Mouse (Mus musculus): ENCODE data around the gene Prc1.
A peak's percentile ranks its signal among the peaks of the same experiment; 100 is the strongest.

The Prc1 gene

DNA sequence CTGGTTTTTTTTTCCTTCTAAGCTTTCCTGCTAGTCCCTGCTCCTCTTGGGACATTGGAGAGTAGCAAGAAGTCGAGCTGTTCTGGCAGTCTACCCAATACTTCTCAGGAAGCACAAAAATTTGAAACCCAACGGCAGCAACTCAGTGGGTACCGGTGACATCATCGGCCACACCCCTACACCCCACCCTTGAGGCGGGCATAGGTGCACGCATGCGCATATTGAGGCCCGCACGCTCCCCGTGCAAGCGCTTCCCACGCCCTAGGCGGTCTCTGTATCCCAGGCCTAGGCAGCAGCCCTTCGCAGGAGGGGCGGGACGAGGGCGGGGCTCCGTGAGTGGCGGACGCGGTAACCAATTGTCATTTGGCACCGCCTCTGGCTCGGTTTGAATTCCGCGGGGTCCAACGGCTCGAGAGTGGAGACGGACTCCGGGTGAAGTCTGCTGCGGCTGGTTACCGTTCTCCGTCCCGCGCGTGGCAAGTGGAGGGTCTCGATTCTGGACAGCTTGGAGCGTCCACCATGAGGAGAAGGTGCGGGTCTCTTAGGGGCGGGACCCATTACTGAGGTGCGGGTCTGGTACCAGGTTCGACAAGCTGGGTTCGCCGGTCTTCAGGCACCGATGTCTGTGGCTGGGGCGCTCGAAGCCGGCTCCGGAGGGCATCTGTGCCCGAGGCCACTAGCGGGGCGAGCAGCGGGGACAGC is at the start of gene Prc1:
TSS of gene Prc1 (plus strand) at position 389 of the 702 bp plus-strand sequence.
- peak; percentile 92 for DNase-seq (ENCODE audit: low spot score)

DNA sequence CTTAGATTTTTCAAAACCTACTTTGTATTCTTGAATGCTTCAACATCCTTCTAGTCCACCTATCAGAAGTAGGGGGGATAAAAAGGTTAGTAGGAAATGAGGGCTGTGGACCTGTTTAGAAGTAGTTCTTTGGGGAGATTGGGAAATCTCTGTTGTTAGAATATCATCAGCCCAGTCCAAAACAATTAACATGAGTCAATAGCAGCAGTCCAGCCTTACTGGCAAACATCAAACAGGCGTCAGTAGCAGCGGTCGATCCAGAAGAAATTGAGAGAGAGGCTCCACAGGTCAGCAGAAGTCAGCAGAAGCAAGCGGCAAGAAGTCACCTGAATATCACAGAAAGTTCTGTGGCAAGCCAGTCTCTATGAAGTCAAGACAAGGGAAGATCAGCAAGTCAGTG is 49.4 kb upstream of the Prc1 start:
- no peak for DNase-seq (ENCODE audit: low spot score)

DNA sequence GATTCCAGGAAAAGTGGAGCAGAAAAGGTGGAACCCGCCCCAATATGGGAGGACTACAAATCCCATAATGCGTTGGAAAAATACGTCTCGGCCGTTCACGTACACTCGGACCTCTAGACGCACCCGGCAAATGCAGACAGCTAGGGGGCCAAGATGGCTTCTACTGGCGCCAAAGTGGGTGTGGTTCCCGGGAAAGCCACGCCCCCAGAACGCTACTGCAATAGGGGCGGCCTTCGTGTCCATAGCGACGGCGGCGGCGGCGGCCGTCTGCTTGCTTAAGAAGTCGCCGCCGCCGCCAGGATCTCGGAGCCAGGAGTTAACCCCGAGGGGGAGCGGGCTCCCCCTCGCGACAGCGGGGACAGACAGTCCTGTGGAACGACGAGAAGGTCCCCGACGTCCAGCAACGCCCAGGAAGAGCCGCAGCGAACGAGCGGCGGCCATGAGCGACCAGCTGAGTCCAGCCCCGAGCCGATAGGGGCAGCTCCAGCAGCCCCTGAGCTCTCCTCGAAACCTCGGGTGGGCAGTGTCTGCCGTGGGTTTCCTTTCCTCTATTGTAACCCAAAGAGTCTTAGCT is 48.0 kb upstream of the Prc1 start, which contains the start of gene Ttll13:
TSS of gene Ttll13 (plus strand) at position 229 of the 574 bp plus-strand sequence.
- peak; percentile 91 for DNase-seq (ENCODE audit: low spot score)

DNA sequence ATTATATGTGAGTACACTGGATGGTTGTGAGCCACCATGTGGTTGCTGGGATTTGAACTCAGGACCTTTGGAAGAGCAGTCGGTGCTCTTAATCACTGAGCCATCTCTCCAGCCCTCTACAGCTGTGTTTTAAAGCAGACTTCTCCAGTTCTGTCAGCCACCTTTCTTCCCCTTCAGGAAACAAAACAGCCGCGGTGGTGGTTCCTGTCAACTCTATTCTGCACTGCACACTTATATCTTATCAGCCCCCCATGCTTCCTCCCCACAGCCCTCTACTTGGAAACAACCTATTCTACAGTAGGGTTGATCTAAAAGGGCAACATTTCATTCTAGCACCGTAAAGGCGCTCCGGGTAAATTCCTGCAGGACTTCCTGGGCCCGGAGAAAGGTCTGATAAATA is 47.4 kb upstream of the Prc1 start:
- no peak for DNase-seq (ENCODE audit: low spot score)

DNA sequence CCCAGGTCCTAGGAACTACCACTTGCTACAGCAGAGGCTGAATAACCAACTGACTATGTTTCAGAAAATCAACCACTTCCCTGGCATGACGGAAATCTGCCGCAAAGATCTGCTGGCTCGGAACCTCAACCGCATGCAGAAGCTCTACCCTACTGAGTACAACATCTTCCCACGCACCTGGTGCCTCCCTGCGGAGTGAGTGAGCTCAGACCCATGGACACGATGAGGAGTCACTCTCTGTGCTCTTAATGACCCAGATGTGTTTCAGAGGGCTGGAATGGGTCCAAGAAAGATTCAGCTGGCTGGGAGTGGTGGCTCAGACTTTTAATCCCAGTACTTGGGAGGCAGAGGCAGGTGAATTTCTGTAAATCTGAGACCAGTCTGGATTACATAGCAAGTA is 41.8 kb upstream of the Prc1 start:
- DNase-seq (ENCODE audit: low spot score) = no peak

DNA sequence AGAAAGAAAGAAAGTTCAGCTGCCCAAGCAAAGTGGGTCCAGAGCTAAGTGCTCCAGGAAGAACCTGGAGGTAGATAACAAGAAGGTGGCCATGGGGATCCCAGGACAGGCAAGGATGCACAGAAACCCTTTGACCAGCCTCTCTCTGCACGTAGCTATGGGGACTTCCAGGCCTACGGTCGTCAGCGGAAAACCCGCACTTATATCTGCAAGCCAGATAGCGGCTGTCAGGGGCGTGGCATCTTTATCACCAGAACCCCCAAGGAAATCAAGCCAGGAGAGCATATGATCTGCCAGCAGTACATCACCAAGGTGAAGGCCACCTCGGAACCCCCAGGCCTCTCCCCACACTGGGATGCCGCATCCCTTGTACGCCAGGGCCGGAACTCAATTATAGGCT is 41.4 kb upstream of the Prc1 start:
- DNase-seq (ENCODE audit: low spot score) = no peak

DNA sequence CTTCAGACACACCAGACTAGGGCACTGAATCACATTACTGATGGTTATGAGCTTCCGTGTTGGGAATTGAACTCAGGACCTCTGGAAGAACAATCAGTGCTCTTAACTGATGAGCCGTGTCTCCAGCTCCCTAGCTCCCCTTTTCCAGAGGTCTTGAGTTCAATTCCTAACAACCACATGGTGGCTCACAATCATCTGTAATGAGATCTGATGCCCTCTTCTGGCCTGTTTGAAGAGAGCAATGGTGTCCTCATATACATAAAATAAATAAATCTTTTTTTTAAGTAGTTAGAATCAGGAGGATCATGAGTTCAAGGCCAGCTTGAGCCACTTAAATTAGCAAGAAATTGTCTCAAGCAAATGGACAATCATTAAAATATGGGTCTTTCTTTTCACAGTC is 38.3 kb upstream of the Prc1 start:
- DNase-seq (ENCODE audit: low spot score) = no peak

DNA sequence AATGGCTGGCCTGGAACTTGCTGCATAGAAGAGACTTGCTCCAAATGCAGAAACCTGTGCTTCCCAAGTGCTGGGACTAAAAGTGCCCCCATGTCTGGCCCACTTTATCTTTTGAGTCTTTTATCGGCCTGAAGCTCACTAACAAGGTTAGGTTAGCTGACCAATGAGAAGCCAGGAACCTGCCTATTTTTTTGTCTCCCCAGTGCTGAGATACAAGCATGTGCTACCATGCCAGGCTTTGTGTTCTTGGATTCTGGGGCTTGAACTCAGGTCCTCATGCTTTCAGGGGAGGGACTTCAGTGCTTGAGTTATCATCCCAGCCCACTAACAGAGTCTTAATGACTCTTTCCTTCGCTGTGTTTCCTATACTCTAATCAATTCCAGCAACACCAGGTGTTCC is 36.5 kb upstream of the Prc1 start:
- DNase-seq (ENCODE audit: low spot score) = no peak

DNA sequence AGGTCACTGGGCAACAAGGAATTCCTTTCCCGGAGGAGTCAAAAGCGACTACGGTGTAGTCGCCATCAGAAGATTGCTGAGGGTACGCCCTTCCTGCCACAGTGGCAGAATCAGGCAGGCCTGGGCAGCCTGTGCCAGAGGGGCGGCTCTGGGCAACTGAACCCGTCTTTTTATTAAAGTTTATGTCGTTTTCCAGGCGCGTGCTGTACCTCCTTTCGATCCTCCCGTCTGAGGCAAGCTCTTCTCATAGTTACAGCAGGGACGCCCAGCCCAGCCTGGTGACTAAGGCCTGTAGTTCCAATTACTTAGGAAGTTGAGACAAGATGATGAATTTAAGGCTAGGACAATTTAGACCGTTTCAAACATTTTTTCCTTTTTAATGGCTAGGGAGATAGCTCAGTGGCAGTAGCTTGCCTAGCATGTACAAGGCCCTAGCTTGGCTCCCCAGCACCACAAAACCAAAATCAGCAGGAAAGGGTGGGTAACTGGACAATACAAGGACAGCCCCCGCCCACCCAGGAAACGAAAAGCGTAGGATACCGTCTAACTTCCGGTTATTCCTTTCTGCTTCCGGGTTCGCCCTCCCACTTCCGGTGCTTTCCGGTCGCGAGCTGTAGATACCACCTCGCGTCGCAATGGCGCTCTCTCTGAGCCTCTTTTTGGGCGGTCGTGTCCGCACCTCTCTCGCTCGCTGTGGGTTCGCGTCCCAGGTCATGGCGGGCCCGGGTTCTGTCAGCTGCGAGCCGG is 33.5 kb upstream of the Prc1 start, which contains the start of gene Ngrn:
TSS of gene Ngrn (plus strand) at position 591 of the 747 bp plus-strand sequence.
- peak; percentile 25 for DNase-seq (ENCODE audit: low spot score)

DNA sequence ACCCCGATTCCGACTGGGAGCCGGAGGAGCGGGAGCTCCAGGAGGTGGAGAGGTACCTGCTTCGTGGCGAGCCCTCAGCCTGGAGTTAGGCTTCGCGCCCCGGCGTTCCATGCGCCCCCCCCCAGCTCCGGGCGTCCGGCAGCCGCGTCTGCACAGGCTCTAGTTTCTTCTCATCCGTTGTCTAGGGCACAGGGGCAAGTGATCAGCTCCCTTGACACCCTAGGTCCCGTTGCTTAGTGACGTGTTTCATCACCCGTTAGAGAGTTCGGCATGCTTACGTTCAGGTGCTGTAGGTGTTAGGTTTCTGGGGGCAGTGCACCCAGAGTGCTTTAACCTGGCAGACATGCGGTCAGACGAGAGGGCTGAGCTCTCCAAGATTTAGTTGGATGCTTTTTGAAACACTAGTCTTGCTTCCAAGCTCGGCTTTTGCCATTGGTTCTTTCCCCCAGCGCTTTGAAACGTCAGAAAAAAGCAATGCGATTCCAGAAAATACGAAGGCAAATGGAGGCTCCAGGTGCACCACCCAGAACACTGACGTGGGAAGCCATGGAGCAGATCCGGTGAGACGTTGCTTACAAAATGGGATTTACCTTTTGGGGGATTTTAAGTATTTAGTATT is 32.8 kb upstream of the Prc1 start:
- DNase-seq (ENCODE audit: low spot score) = no peak

DNA sequence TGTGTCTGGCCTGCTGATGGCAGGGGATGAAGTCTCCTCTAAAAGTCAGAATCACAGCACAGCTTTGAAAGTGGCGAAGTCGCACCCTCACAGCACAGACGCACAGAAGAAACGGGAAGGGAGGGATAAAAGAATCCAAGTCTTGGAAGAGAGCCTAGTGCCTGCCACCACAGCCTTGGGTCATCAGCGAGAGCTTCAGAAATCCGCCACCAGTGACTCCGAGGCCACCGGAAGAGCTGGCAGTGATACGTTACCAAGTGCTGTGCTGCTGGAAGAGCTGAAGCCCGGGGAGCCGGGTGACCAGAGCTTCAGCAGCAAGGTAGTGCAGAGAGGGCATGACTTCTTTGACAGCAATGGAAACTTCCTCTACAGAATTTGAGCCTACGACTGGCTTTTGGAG is 29.6 kb upstream of the Prc1 start:
- no peak for DNase-seq (ENCODE audit: low spot score)

DNA sequence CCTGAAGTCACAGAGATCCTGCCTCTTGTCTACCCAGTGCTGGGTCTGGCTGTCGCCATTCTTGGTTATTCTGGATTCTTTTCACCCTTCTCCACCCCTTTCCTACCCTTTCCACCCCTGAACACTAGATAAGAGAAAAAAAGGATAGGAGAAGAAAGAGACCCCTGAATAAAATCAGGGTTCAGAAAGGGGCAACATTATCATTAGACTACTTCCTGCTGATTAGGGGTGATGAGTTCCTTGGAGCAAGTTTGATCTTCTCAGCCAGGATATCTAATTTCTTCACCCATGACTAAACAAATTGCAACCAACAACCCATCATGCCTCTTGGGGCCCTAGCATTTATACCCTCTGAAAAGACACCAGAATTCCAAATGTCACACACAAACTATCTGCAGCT is 26.5 kb upstream of the Prc1 start:
- DNase-seq (ENCODE audit: low spot score) = no peak

DNA sequence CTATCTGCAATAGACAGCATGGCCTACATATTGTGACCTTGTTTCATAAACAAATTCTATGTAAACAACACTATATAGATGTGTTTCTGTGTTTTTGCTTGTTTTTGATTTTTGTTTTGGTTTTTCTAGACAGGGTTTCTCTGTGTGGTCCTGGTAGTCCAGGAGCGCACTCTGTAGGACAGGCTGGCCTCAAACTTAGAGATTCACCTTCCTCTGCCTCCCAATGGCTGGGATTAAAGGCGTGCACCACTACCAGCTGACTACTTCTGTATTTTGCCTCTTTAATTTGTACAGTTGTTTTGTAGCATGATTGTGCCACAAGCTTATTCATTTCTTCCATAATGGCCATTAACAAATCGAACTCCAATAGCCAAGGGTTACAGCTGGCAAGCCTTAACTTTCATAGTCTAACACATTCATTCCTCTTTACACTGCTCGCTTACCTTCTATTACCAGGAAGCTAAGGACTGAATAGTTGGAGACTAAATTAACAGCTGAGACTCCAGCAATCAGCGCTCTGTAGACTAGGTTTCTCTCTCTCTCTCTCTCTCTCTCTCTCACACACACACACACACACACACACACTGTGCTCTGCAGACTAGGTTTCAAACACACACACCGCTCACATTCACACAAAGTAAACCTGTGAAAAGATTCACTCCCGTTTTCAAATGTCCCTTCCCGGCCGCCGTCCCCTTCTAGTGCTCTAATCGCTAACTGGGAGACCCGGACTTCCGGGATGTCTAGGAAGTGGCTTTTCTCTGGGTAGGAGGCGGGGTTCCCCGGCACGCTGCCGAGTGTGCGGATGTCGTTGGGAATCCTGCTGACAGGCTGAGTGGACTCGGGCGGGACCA is 25.1 kb upstream of the Prc1 start, which contains the start of gene Vps33b:
TSS of gene Vps33b (plus strand) at position 753 of the 854 bp plus-strand sequence.
- peak; percentile 90 for DNase-seq (ENCODE audit: low spot score)

DNA sequence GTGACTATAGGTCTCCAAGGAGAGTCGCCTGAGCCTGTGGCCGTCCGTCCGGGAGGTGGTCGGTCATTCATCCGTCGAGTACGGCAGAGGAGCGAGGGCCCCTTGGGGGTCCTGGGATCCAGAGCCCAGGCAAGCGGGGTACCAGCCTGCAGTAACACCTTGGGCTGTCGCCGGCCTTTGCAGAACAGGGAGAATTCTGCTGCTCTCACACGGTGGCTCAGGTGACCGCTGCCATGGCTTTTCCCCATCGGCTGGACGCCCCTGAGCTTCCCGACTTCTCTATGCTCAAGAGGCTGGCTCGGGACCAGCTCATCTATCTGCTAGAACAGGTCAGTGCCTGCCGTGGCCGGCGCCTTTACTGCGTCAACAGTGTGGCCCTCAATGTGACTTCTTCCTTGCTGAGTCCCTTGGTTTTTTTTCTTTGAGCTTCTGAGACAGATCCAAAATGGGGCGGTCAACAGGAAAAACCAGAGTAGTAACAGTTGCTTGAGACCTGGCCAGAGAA is 24.4 kb upstream of the Prc1 start:
- DNase-seq (ENCODE audit: low spot score) = no peak

DNA sequence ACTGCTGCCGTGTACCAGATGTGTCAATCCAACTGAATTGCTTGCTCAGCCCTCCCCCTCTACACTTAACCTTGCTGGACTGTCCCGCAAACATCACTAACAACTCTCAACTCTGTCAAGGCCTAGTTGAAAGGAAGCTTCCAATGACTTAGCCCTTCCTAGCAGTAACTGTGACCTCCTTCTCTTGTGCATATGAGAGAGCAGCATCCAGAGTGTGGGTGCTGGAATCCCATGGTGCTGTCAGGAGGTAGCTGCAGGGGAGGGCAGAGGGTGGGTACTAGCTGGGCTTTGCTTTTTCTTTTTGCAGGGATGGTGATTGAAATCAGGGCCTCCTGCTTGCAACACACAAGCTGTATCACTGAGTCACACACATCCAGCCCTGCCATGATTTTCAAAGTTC is 20.8 kb upstream of the Prc1 start:
- no peak for DNase-seq (ENCODE audit: low spot score)

DNA sequence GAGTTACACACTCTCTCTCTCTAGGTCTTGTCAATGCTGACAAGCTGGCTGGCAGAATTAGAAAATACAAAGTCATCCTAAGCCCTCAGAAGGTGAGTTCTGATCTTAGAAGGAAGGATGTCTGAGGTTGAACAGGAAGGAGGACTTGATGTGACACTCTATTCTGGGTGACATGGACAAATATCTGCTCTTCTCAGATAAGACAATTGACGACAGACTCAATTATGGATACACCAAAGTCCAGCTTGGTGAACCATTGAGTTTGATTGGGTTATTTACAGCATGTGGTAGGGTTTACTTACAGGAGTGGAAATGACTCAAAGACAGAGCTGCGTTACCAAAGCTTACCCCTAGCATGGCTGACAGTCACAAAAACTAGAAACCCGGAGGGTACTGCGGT is 17.9 kb upstream of the Prc1 start:
- DNase-seq (ENCODE audit: low spot score) = no peak

DNA sequence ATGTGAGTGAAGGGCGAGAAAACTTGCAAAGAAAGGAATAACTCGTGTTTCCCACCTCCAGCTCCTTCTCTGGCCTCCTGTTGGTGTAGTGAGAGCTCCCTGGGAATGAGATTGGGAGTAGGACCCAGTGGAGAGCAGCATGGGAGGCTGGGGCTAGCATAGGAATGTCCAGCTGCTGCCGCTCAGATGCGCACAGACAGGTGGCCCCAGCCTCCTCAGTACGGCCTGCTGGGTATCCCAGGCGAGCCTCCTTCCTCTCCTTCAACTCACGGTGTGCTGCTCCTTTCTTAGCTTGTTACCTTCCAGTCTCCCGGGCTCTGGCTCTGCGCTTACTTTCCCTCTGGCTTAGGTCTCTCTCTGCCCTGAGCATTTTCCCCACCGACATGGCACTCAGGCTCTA is 14.2 kb upstream of the Prc1 start:
- no peak for DNase-seq (ENCODE audit: low spot score)

DNA sequence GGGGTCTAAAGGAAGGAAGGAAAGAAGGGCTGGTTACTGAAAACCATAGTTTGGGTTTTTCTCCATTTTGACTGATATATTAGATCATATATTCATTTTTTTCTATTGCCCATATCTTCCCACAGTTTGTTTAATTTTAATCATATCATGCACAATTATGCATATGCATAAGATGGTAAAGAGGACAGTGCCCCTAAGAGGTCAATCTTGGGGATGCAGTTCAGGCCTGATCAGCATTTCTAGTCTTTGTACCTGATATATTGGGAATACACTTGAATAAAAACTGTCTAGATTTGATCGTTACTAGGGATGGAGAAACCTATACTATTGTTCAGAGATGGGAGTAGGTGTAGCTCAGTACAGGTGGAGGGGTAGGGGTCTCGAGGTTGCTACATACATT is 13.3 kb upstream of the Prc1 start:
- no peak for DNase-seq (ENCODE audit: low spot score)

DNA sequence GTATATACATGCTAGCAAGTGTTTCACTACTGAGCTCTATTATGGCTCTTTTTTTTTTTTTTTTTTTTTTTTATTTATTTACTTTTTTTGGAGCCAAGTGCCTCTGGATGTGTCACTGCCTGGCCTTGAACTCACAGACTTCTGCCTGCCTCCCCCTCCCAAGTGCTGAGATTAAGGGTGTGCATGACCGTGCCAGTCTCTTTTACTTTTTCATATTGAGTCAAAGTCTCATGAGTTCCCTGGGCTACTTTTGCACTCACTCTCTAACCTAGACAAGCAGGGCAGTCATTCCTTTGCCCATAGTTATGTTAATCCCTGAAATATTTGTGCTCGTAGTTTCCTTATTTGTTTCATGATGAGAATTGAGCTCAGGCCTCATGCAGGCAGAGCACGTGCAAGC is 12.6 kb upstream of the Prc1 start:
- DNase-seq (ENCODE audit: low spot score) = no peak

DNA sequence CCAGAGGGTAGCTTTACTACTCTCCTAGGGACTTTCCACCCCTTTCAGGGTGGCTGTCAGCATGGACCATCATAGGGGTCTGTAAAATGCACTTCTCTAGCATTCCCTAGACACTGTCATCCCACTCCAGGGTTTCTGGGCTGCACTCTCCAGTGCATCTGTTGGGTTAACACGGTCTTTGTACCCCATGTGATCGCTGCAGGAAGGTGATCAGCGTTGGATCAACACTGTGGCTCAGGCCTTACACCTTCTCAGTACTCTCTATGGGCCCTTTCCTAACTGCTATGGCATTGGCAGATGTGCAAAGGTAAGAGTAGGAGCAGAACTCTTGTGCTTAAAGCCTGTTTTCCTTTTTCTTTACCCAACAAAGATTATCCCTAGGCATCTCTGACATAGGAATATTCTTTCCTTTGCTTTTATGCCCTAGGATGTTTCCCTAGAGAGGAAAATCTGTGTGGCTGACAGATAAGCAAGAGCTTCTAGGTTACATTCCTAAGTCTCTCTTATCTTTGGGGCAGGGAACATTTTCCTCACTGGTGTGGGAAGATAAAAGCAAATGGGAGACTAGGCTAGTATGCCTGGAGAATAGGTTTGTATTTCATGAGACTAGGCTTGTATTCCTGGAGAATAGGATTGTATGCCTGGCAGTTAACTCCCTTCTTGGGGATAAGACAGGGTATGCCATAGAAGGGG is 10.9 kb upstream of the Prc1 start:
- DNase-seq (ENCODE audit: low spot score) = no peak

DNA sequence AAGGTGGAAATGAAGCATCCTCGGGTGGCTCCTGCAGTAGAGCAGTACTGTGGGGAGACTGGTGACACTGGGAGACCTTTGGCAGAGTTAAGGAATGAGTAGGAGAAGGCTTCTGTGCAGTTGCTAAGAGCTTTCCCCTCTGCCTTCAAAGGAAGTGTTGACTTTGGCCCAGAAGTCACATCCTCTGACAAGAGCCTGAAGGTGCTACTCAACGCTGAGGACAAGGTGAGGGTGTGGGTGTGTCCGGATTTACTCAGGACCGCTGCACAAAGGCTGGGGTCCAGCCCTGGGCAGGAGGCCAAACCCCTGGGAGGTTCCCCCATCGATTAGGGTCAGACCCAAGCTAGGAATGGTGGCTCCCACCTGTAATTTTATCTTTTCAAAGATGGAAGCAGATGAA is 9.9 kb upstream of the Prc1 start:
- no peak for DNase-seq (ENCODE audit: low spot score)
